Mouse (Mus musculus) forebrain, embryonic 12.5 days (tissue): ENCODE results near the gene Agpat3. TPM values are rescaled to one million over a fixed set of nuclear protein-coding genes. Genes with fewer than 3 reads are reported as not detected.

Experiments
- ATAC-seq: fragments of 200-750 bp; cut with Nextera tagmentation; 2 replicates; pipeline ENCODE4 v1.8.0; 2017; ENCODE audit warnings: moderate TSS enrichment; ENCODE audit not compliant: low FRiP score
- H3K27ac ChIP-seq: fragments of 300-500 bp; sonication (generic); 2 replicates; pipeline ENCODE4 v1.5.1; 2016; ENCODE audit warnings: mild to moderate bottlenecking
- H3K27me3 ChIP-seq: fragments of 300-500 bp; sonication (generic); 2 replicates; pipeline ENCODE4 v1.6.1; 2016; ENCODE audit warnings: mild to moderate bottlenecking
- H3K36me3 ChIP-seq: fragments of 300-500 bp; sonication (generic); replicated peaks from 2 replicates; pipeline ENCODE4 v1.6.1; 2016; ENCODE audit warnings: mild to moderate bottlenecking
- H3K4me1 ChIP-seq: fragments of 300-500 bp; sonication (generic); 2 replicates; pipeline ENCODE4 v1.6.1; 2016
- H3K4me2 ChIP-seq: fragments of 300-500 bp; sonication (generic); 2 replicates; pipeline ENCODE4 v1.6.1; 2016; ENCODE audit warnings: mild to moderate bottlenecking, moderate library complexity
- H3K4me3 ChIP-seq: fragments of 300-500 bp; sonication (generic); replicated peaks from 2 replicates; pipeline ENCODE4 v1.5.1; 2016; ENCODE audit warnings: mild to moderate bottlenecking
- H3K9ac ChIP-seq: fragments of 300-500 bp; sonication (generic); 2 replicates; pipeline ENCODE4 v1.6.1; 2016; ENCODE audit warnings: mild to moderate bottlenecking
- H3K9me3 ChIP-seq: fragments of 300-500 bp; sonication (generic); 2 replicates; pipeline ENCODE4 v1.6.1; 2016
- WGBS: fragments of 180-500 bp; shearing (Covaris S2); methylation state at CpG from one replicate; pipeline ENCODE4 v1.1.7; 2016; 5-methylcytosine and 5-hydroxymethylcytosine counted together
- polyA plus RNA-seq: library from polyadenylated mRNA; unstranded; fragments of >200 nt; fragmentation: Nextera tagmentation; extraction: Ambion mirVana; gene quantifications from 2 replicates; pipeline ENCODE4 v1.2.1, GENCODE M21; 2016

The Agpat3 gene
- polyA plus RNA-seq, 1 experiment from 2014 or later = 58.0 TPM

DNA sequence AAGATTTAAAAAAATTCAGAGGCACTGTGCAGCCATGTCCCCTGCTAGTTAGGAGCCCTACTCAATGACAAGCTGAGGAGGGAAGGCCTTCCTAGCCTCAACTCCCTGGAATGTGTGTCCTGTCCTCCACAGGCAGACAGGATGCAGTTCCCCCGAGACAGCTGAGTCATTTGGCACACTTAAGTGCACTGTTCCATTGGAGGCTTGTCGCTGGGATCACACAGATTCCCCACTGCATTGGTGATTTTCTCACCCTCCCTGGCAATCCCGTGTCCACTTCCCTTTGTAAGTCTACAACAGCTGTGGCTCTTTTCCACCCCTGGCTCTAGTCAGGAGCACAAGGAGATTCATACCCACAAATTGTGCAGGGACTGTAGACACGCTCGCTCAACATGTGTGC, 14.1 kb downstream of the Agpat3 start:
- no peak for ATAC-seq
- Histone ChIP-seq H3K4me1 (no peaks in the 10 kb centered on the region), H3K4me3 (no peak overlapping the region), H3K9ac (no peak overlapping the region), H3K4me2 (no peak overlapping the region), H3K9me3 (no peaks in the 10 kb centered on the region), H3K36me3 (no peaks in the 10 kb centered on the region; the same call in 1 of the 2 replicates), H3K27ac (no peak overlapping the region), H3K27me3 (no peaks in the 10 kb centered on the region)
- WGBS = 87% methylated on average over 5 of the region's 5 CpGs

DNA sequence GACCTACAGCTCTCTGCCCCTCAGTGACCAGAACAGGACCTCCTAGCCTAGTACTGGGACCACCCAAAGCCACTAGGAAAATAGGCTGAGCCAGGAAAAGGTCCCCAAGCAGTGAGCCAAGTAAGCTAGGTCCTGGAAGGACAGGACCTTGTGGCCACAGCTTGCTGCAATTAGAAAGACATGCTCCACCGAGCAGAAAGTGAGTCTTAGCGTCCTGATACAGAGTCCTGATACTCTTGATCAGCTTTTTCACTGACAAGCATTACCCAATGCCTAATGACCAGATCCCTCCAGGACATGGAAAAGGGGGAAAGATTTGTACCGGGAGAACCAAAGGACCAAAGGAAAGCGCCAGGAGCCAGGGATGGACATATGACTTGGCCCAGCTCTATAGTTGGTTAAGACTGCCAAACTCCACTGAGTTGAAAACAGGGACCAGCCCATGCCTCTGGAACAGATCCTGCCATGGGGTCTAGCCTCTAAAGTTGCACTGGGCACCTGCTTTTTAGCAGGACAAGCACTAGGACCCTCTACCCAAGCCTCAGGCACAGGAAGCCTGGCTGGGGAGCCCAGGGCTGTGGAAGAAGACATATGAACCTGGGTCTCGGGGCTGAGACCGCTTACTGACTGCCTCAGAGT, 17.2 kb downstream of the Agpat3 start:
- H3K4me3 ChIP-seq = no peak overlapping the region
- no peak overlapping the region for H3K27ac ChIP-seq
- no peaks in the 10 kb centered on the region for H3K4me1 ChIP-seq
- H3K9ac ChIP-seq = no peak overlapping the region
- no peaks in the 10 kb centered on the region for H3K27me3 ChIP-seq
- H3K36me3 ChIP-seq = 0 out of 2 replicates have a peak, but pooled peaks cover 3% of the 10 kb centered on the region
- H3K9me3 ChIP-seq = no peaks in the 10 kb centered on the region
- no peak overlapping the region for H3K4me2 ChIP-seq
- 63% methylated on average over 6 of the region's 6 CpGs for WGBS
- no peak for ATAC-seq

DNA sequence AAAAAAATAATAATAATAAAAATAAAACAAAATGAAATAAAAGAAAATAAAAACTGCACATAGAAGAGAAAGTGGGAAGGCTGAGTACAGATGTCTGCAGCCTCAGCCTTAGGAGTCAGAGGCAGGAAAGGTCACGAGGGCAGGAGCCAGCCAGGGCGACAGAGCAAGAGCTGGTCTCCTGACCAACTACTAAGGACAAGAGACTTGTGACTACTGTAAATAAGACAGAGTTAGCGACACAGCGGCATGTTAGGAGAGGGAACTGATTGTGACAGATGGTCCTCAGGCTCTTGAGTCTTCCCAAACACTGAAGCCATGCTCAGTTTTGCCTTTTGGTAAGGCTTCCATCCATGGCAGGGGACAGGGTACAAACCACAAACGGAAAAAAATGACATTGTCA, 20.7 kb downstream of the Agpat3 start:
- Histone ChIP-seq H3K9ac (no peak overlapping the region), H3K4me1 (no peaks in the 10 kb centered on the region), H3K27me3 (no peaks in the 10 kb centered on the region), H3K36me3 (peaks cover 12% of the 10 kb centered on the region), H3K9me3 (no peaks in the 10 kb centered on the region), H3K4me3 (no peak overlapping the region), H3K27ac (no peak overlapping the region), H3K4me2 (no peak overlapping the region)
- ATAC-seq = no peak
- WGBS = 91% methylated on average over 5 of the region's 5 CpGs

DNA sequence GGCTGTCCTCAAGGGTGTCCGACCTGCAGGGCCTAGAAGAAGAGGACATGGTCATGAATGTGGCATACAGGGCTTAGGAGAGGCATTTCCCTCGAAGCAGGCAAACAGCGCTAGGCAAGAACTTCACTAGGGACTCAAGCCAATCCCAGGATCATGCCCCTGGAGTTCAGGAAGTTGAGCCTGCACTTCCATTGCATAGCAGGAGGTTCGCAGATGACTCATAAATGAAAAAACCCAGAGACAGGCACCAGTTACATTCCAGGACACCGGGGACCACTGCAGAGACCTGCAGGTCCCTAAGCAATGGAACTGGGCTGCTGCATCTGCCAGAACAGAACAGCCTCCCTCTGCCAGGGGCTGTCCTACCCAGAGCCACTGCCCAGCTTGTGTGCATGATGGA, 23.0 kb downstream of the Agpat3 start:
- 93% methylated on average over 5 of the region's 5 CpGs for WGBS
- Histone ChIP-seq H3K9me3 (no peaks in the 10 kb centered on the region), H3K36me3 (peaks cover 16% of the 10 kb centered on the region), H3K27me3 (no peaks in the 10 kb centered on the region), H3K4me1 (no peaks in the 10 kb centered on the region), H3K4me2 (no peak overlapping the region), H3K4me3 (no peak overlapping the region), H3K9ac (no peak overlapping the region), H3K27ac (no peak overlapping the region)
- no peak for ATAC-seq

DNA sequence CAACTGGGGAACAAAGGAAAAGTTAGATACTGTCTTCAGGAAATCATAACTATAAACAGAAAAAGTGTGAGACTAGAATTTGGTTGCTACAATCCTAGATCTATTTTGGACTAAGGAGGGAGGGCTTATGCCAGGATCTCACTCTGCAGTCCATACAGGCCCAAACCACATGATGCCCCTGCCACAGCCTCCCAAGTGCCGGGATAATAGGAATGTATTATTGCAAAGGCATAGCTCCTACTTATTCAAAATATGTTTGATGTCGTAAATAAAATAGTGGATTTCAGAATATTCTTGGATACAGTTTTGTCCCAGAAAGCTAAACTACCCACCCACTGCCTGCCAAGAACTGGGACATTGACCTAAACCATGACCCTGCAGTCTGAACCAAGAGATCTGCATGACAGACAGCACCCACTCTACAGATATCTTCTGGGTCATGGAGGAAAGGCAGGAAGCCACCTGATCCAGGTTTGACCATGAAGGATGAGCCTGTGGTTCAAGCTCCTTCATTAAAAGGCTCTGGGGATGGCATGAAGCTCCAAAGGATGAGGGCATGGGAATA, 24.2 kb downstream of the Agpat3 start:
- no peak overlapping the region for H3K9ac ChIP-seq
- H3K27ac ChIP-seq = no peak overlapping the region
- H3K4me3 ChIP-seq = no peak overlapping the region
- no peak overlapping the region for H3K4me2 ChIP-seq
- H3K27me3 ChIP-seq = no peaks in the 10 kb centered on the region
- 97% methylated on average over 2 of the region's 2 CpGs for WGBS
- H3K4me1 ChIP-seq = no peaks in the 10 kb centered on the region
- ATAC-seq = no peak
- H3K36me3 ChIP-seq = peaks cover 16% of the 10 kb centered on the region
- no peaks in the 10 kb centered on the region for H3K9me3 ChIP-seq

DNA sequence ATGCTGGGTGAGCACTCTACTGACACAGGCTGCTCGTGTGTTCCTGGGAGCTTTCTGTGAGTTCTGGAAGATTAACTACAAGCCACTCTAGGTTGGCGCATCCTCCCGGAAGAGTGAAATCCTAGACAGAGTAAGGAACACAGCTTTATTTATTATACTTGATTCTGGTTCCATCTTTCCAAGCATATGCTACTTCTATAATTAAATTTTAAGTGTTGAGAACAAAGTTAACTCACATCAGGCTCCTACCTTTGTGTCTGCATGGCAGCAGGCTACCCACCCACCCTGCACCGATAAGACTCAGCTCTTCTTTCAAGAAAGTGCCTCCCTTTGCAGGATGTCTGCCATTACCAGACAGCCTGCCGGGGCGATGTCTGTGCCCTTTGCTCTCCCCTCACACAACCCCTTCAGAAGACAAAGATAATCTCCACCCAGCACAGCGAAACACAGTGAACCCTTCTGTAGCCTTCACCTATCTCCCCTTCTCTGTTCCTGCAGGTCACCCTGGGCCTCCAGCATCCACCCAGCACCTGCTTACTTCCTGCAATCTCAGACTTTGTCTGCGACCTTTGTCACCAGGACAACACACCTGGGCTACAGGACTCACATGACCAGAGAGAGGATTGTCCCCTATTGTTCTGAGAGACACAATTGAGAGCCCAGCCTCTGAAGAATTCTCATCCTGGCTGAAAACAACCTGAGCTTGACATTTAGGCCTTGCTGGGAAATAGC, 26.2 kb downstream of the Agpat3 start:
- Histone ChIP-seq H3K4me1 (no peaks in the 10 kb centered on the region; the same call in 1 of the 2 replicates), H3K27me3 (no peaks in the 10 kb centered on the region), H3K4me3 (no peak overlapping the region), H3K4me2 (no peak overlapping the region), H3K27ac (no peak overlapping the region), H3K9me3 (no peaks in the 10 kb centered on the region), H3K9ac (no peak overlapping the region), H3K36me3 (peaks cover 16% of the 10 kb centered on the region)
- WGBS = 76% methylated on average over 8 of the region's 8 CpGs
- no peak for ATAC-seq

DNA sequence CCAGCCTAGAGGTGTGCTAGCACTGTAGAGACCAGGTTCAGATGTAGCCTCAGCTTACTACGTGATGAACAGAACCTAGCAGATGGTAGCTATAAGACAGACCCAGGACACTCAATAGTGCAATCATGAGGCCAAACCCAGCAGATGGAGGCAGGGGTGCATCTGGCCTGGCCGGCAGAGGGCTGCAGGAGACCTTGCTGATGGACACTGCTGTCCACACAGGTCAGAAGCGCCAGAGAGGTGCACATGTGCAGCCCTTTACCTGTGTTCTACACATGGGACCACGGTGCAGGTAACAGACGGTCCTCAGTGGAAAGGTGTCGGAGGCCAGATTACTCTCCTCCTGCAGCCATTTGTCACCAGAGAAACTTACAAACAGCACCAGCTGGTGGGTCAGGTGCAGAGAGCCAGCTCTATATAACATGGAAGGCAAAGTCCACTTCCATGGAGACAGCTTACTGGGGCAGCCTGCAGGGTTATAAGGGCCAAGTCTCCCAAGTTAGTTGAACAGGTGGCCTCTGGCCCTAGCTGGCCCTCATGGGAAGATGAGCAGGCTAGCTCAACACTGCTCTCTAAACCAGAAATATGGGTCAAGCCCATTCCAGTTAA, 27.6 kb downstream of the Agpat3 start:
- H3K4me1 ChIP-seq = no peaks in the 10 kb centered on the region; the same call in 1 of the 2 replicates
- 92% methylated on average over 6 of the region's 6 CpGs for WGBS
- no peak for ATAC-seq
- H3K4me2 ChIP-seq = no peak overlapping the region
- no peak overlapping the region for H3K4me3 ChIP-seq
- H3K27me3 ChIP-seq = no peaks in the 10 kb centered on the region
- no peaks in the 10 kb centered on the region for H3K9me3 ChIP-seq
- H3K9ac ChIP-seq = no peak overlapping the region
- H3K36me3 ChIP-seq = peaks cover 13% of the 10 kb centered on the region
- no peak overlapping the region for H3K27ac ChIP-seq

DNA sequence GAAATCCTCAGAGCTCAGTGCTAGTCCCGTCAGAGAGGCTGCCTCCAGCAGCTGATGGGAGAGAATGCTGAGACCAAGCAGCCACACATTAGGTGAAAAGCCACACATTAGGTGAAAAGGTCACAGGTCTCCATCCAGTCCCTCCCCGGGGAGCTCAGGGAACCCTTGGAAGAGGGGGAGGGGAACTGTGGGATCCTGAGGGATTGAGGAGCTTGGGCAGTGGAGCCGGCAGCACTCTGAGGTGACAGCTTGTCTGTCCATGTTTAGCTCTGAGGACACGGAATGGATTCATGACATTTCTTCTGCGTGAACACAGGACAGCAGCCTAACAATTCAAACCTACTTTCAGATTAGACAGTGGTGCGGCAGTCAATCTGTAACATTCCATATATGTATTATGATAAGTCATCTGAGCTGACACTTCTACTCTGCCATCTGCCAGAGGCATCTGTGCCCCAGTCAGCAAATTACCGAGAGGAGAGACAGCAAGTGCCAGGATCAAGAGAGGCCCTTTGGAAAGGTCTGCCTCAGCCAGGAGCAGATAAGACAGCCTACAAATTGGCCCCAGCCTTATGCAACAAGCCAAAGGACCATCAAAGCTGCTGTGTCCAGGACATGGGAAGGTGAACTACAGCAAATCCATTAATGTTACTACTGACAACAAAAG, 28.9 kb downstream of the Agpat3 start:
- no peak for ATAC-seq
- 51% methylated on average over 7 of the region's 7 CpGs for WGBS
- no peak overlapping the region for H3K4me3 ChIP-seq

DNA sequence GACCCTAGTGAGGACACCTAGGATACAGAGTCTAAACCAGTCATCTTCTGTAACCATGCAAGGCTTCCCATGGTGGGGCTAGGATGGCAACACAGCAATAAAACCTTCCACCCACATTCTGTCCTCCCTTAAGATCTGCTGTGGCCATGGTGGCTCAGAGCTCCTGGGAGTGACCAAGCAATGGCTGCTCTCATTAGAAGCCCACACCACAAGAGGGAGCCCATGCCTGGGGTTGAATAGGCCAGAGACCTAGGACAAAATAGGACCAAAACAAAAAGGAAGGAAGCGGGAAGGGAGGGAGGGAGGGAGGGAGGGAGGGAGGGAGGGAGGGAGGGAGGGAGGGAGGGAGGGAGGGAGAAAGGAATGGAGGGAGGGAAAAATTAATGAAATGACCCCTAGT, 29.5 kb downstream of the Agpat3 start:
- H3K4me1 ChIP-seq = no peaks in the 10 kb centered on the region; the same call in 1 of the 2 replicates
- H3K27me3 ChIP-seq = no peaks in the 10 kb centered on the region
- H3K4me2 ChIP-seq = no peak overlapping the region
- no peak overlapping the region for H3K9ac ChIP-seq
- no peak for ATAC-seq
- 0 out of 2 replicates have a peak overlapping the region, but pooled peaks have one; percentile 36 for H3K27ac ChIP-seq
- H3K36me3 ChIP-seq = peaks cover 12% of the 10 kb centered on the region
- H3K4me3 ChIP-seq = no peak overlapping the region
- WGBS = no CpG with 5 or more reads among the region's 1 CpGs
- no peaks in the 10 kb centered on the region for H3K9me3 ChIP-seq

More for the DNA sequence above, 28.9 kb downstream of the Agpat3 start:
- H3K9me3 ChIP-seq = no peaks in the 10 kb centered on the region
- peaks cover 13% of the 10 kb centered on the region for H3K36me3 ChIP-seq
- H3K9ac ChIP-seq = no peak overlapping the region
- H3K27me3 ChIP-seq = no peaks in the 10 kb centered on the region
- no peaks in the 10 kb centered on the region; the same call in 1 of the 2 replicates for H3K4me1 ChIP-seq
- 0 out of 2 replicates have a peak overlapping the region, but pooled peaks have one; percentile 36 for H3K27ac ChIP-seq
- H3K4me2 ChIP-seq = no peak overlapping the region

DNA sequence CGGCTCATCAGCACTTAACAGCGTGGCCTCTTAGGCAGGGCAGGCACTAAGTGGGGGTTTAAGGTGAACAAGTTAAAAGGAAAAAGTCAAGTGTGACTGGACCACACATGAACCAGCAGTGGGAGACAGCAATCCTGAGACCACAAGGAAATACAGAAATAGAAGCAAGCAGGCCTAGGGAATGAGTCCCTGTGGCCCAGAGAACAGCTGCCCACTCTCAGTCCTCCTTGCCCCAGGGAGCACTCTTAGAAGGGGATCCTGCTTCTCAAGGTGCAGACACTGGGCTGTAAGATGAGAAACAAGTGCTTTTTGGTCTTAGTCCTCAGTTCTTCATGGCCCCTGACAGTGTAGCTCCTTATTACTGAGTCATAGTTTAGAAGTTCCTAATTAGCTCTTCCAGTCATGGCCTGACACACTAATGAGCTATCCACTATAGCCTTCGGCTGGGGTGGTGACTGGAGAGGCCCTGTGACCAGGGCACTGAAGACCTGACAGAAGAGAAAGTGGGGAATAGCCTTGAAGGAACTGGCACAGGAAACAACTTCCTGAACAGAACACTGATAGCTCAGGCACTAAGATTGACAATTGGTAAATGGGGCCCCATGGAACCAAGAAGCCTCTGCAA, 31.0 kb downstream of the Agpat3 start:
- Histone ChIP-seq H3K36me3 (peaks cover 4% of the 10 kb centered on the region; the same call in 1 of the 2 replicates), H3K27me3 (no peaks in the 10 kb centered on the region), H3K9me3 (no peaks in the 10 kb centered on the region), H3K4me3 (no peak overlapping the region), H3K4me2 (no peak overlapping the region), H3K27ac (no peak overlapping the region), H3K4me1 (no peaks in the 10 kb centered on the region; the same call in 1 of the 2 replicates), H3K9ac (no peak overlapping the region)
- 72% methylated on average over 3 of the region's 3 CpGs for WGBS
- ATAC-seq = no peak

DNA sequence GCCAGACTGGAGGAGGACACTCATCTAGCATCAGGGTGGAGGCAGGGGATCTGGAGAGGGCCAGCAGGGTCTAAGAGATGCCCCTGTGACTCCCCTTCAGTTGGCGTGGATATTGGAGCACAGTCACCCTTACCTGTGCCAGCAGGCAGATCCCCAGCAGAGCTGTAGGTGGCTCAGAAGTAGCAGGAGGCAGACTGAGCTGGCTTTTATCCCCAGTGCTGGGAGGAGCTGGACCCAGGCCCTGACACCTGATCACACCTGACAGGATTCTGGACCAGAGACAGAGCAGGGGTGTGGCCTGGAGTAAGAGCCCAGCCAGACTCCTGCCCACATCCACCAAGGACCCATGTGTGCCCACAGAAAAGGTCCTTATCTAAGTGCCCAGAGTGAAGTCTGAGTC, 31.8 kb downstream of the Agpat3 start:
- peaks cover under 1% of the 10 kb centered on the region; the same call in 1 of the 2 replicates for H3K36me3 ChIP-seq
- H3K4me3 ChIP-seq = no peak overlapping the region
- H3K4me1 ChIP-seq = no peaks in the 10 kb centered on the region; the same call in 1 of the 2 replicates
- no peaks in the 10 kb centered on the region for H3K9me3 ChIP-seq
- no peak overlapping the region for H3K9ac ChIP-seq
- H3K4me2 ChIP-seq = no peak overlapping the region
- WGBS = 63% methylated on average over 1 of the region's 1 CpGs
- no peak for ATAC-seq
- no peaks in the 10 kb centered on the region for H3K27me3 ChIP-seq
- H3K27ac ChIP-seq = no peak overlapping the region
